Mouse (Mus musculus): ENCODE data around the gene Lpp.

GRCm38 (mm10) chr16:24448493-24448845 lies 55.2 kb downstream of the Lpp start:
- TF ChIP-seq EP300 (IDR thresholded peaks at IDR 0.05; ENCODE audit: insufficient read depth, low read depth, low read length) = no peak
- no peak for TF ChIP-seq CTCF (IDR thresholded peaks at IDR 0.05)
- no peak for TF ChIP-seq POLR2A (IDR thresholded peaks at IDR 0.05; ENCODE audit: insufficient read depth, low read depth, low read length)
